Mouse (Mus musculus) fibroblast of lung, adult 2 months (primary cell): ENCODE measurements around the gene Hapln1.

Source experiments
- DNase-seq: peaks from one replicate; pipeline ENCODE4 v3.0.0-alpha.2; 2011; ENCODE audit warnings: low read depth

Hapln1 gene

GRCm38 (mm10) chr13:89600466-89600865 lies 60.9 kb downstream of the Hapln1 start:
- DNase-seq = no peak

GRCm38 (mm10) chr13:89603336-89603735 lies 63.7 kb downstream of the Hapln1 start:
- DNase-seq = no peak

- DNase-seq = no peak
Measured at GRCm38 (mm10) chr13:89607399-89607798, 67.8 kb downstream of the Hapln1 start.

GRCm38 (mm10) chr13:89619064-89619463 lies 79.5 kb downstream of the Hapln1 start:
- DNase-seq = no peak

GRCm38 (mm10) chr13:89634137-89634683 lies 94.6 kb downstream of the Hapln1 start:
- peak; percentile 47 for DNase-seq

GRCm38 (mm10) chr13:89637012-89637411 lies 97.4 kb downstream of the Hapln1 start:
- peak; percentile 28 for DNase-seq

GRCm38 (mm10) chr13:89645589-89645988 lies 106.0 kb downstream of the Hapln1 start:
- DNase-seq = no peak

GRCm38 (mm10) chr13:89652773-89653172 lies 113.2 kb downstream of the Hapln1 start:
- DNase-seq = no peak

GRCm38 (mm10) chr13:89653279-89653678 lies 113.7 kb downstream of the Hapln1 start:
- DNase-seq = no peak

- no peak for DNase-seq
Measured at GRCm38 (mm10) chr13:89657046-89657445, 117.5 kb downstream of the Hapln1 start.
